Mouse (Mus musculus): ENCODE data around the gene Sem1. TPM values are rescaled to one million over a fixed set of nuclear protein-coding genes. Genes with fewer than 3 reads are reported as not detected.

The Sem1 gene
- 89.3 and 108 TPM in 2 replicates for polyA plus RNA-seq (2011; ENCODE audit: insufficient read length, low read depth, missing spikeins)

DNA sequence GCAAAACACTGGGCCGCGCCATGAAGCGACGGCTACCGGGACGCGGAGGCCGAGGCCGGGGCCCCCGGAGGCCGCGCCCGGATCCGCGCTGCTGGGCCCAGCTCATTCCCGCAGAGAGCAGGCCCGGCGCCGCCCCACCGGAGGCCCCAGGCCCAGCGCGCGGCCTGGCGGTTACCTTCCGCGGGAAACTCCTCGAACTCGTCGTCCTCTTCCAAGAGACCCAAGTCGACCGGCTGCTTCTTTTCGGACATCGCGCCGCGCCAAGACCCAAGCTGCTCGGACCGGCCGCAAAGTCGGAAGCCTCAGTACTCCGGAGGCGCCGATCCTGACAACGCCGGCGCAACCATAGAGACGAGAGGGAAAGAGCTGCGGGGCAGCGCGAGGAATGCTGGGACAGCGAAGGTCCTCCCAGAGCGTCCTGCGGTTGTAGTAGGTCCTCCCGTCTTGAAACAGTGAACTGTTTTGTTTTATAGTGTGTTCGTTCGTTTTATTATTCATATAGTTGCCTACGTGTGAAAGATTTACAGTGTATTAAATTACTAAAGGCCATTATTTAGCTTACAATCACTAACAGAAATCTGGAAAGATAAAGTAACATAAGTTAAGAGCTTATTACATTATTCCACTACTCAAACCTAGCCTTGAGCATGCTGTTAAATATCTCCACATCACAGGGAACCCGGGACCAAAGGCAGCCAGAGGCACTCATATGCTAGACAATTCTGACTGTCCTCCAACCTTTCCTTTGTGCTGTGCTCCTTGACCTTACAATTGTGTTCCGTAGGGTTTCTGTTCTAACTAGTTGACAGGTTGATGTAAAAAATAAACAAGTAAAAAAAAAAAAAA is at the start of gene Sem1:
Gene Sem1 (minus strand): TSS at position 360 of the 846 bp plus-strand sequence.
- H3K4me3 ChIP-seq (ENCODE audit: insufficient read depth, low read length) = peak within 1 kb of the TSS; percentile 99

DNA sequence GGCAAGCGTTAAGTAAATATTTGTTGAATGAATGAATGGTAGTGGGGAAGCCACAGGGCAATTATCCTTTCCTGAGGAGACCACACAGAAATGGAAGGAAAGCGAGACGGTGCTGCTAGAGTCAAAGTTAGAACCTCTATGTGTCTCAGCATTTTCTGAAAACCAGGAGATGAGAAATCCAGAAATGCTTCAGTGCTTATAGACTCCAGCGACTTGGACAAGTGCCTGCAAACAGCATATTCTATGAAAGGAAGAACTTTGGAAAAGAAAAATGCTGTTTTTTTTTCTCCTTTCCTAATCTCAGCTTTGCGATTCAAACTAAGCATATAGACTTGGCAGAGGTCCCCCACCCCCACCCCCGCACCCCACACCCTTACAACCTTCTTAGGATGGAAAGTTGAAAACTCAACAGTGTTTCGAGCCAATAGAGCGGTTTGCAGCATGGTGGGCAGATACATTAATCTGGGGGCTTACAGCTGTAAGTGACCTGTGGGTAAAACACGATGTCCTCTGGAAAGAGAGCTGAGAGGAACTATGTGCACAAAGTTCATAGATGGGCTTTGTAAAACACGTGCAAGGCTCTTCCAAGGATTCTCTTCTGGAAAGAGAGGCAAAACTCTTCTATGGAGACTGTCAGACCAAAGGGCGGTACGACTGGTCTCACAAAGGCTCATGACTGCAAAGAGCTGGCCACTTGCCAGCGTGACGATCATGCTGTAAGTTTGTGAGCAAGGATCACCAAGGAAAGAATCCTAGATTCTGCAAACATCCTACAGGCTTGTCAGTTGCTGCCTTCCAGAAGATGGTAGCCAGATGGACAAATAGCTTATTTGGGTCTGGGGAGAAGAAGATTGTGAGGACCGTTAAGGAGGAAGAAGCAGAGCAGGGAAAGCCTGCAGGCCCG is 44.6 kb upstream of the Sem1 start:
- no peak overlapping the region for H3K4me3 ChIP-seq (ENCODE audit: insufficient read depth, low read length)
- peaks cover 5% of the 10 kb centered on the region; the same call in 1 of the 2 replicates for H3K4me1 ChIP-seq (ENCODE audit: control insufficient read depth, insufficient read depth, low read length)
- TF ChIP-seq POLR2A (IDR thresholded peaks at IDR 0.05; ENCODE audit: low read depth, low read length) = no peak
- TF ChIP-seq CTCF (IDR thresholded peaks at IDR 0.05; ENCODE audit: borderline replicate concordance, insufficient read depth, low read length) = no peak
- H3K27ac ChIP-seq (ENCODE audit: insufficient read depth, low read length) = no peak overlapping the region

More for the DNA sequence above, at the start of gene Sem1:
- no peak for TF ChIP-seq CTCF (IDR thresholded peaks at IDR 0.05; ENCODE audit: borderline replicate concordance, insufficient read depth, low read length)
- TF ChIP-seq POLR2A (IDR thresholded peaks at IDR 0.05; ENCODE audit: low read depth, low read length) = peak; percentile 83
- Histone ChIP-seq H3K27ac (ENCODE audit: insufficient read depth, low read length) (peak within 1 kb of the TSS; percentile 57), H3K4me1 (ENCODE audit: control insufficient read depth, insufficient read depth, low read length) (no peaks in the 10 kb centered on the region)

DNA sequence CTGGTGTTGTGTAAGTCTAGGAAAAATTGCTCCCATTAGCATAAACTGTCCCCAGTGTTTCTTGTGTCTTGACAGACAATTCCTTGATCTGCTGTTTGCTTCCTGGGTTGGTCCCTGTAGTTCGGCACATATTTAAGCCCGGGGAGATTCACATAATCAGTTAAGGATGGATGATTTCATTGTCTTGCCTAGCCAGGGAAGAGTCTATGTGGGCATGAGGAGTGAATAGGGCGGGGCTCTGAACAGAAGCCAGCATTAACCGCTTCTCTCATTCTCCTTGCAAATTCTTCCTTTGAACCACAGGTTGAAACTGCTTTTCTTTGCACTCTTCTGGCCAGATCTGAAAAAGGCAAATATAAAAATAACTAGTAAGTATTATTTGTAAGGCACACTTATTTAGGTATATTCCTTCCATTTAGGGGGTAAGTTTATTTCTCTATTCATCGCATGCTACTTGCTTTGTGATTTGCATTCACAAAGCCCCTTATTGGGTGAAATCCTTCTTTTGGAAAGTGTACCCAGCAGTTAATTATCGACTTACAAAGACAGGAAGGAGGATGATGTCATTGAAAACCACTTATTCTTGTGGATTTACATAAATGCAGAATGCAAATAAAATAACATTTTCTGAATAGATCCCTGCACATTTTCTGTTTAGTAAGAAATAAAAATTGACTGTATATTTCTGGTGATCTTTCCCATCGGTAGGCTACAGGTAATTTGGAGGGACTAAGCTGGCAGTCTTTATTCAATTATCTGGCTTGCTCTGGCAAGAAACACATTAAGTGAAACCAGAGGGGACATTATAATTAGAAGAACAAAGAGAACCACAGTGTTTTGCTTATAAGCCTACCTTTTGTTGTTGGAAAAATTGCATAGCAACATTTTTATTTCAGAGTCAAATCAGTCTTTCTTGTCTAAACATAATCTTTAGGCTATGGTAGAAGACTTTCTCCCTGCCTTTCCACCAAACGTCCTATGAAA is 25.4 kb upstream of the Sem1 start:
- H3K27ac ChIP-seq (ENCODE audit: insufficient read depth, low read length) = no peak overlapping the region
- no peaks in the 10 kb centered on the region for H3K4me1 ChIP-seq (ENCODE audit: control insufficient read depth, insufficient read depth, low read length)
- H3K4me3 ChIP-seq (ENCODE audit: insufficient read depth, low read length) = no peak overlapping the region
- TF ChIP-seq CTCF (IDR thresholded peaks at IDR 0.05; ENCODE audit: borderline replicate concordance, insufficient read depth, low read length) = no peak
- no peak for TF ChIP-seq POLR2A (IDR thresholded peaks at IDR 0.05; ENCODE audit: low read depth, low read length)

GRCm38 (mm10) chr6:6586313-6586712 is 7.8 kb upstream of the Sem1 start:
- Histone ChIP-seq H3K27ac (ENCODE audit: insufficient read depth, low read length) (no peak overlapping the region), H3K4me3 (ENCODE audit: insufficient read depth, low read length) (no peak overlapping the region), H3K4me1 (ENCODE audit: control insufficient read depth, insufficient read depth, low read length) (no peaks in the 10 kb centered on the region)
- TF ChIP-seq CTCF (IDR thresholded peaks at IDR 0.05; ENCODE audit: borderline replicate concordance, insufficient read depth, low read length) = no peak
- no peak for TF ChIP-seq POLR2A (IDR thresholded peaks at IDR 0.05; ENCODE audit: low read depth, low read length)

DNA sequence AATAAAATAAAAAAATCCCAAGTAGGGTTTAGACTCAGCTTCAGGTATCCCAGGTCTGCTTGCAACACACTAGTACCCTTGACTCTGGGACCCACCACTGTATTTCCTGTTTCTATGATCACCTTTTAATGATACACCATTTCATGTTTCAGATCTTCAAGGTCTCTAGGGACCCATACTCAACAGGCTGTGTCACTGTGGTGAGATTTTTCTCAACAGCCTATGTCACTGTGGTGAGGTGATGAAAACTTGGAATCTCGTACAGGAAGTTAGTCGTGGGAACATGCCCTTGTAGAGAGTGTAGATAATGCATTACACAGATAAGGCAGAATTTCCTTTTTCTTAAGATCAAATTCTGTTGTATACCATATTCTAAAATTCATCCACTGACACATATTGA is 3.4 kb upstream of the Sem1 start:
- Histone ChIP-seq H3K4me1 (ENCODE audit: control insufficient read depth, insufficient read depth, low read length) (no peaks in the 10 kb centered on the region), H3K27ac (ENCODE audit: insufficient read depth, low read length) (no peak overlapping the region), H3K4me3 (ENCODE audit: insufficient read depth, low read length) (no peak overlapping the region)
- TF ChIP-seq POLR2A (IDR thresholded peaks at IDR 0.05; ENCODE audit: low read depth, low read length) (no peak), CTCF (IDR thresholded peaks at IDR 0.05; ENCODE audit: borderline replicate concordance, insufficient read depth, low read length) (no peak)

- Histone ChIP-seq H3K27ac (ENCODE audit: insufficient read depth, low read length) (peak overlapping the region; percentile 57), H3K4me1 (ENCODE audit: control insufficient read depth, insufficient read depth, low read length) (no peaks in the 10 kb centered on the region), H3K4me3 (ENCODE audit: insufficient read depth, low read length) (peak overlapping the region; percentile 99)
- TF ChIP-seq CTCF (IDR thresholded peaks at IDR 0.05; ENCODE audit: borderline replicate concordance, insufficient read depth, low read length) (no peak), POLR2A (IDR thresholded peaks at IDR 0.05; ENCODE audit: low read depth, low read length) (no peak)
Measured at GRCm38 (mm10) chr6:6577741-6578284, 650 bp downstream of the Sem1 start.

- Histone ChIP-seq H3K4me3 (ENCODE audit: insufficient read depth, low read length) (peak overlapping the region; percentile 99), H3K27ac (ENCODE audit: insufficient read depth, low read length) (no peak overlapping the region), H3K4me1 (ENCODE audit: control insufficient read depth, insufficient read depth, low read length) (no peaks in the 10 kb centered on the region)
- TF ChIP-seq CTCF (IDR thresholded peaks at IDR 0.05; ENCODE audit: borderline replicate concordance, insufficient read depth, low read length) (no peak), POLR2A (IDR thresholded peaks at IDR 0.05; ENCODE audit: low read depth, low read length) (no peak)
Measured at GRCm38 (mm10) chr6:6577291-6577690, 1.2 kb downstream of the Sem1 start.

GRCm38 (mm10) chr6:6575796-6576195 is 2.7 kb downstream of the Sem1 start:
- no peaks in the 10 kb centered on the region for H3K4me1 ChIP-seq (ENCODE audit: control insufficient read depth, insufficient read depth, low read length)
- no peak overlapping the region for H3K27ac ChIP-seq (ENCODE audit: insufficient read depth, low read length)
- TF ChIP-seq CTCF (IDR thresholded peaks at IDR 0.05; ENCODE audit: borderline replicate concordance, insufficient read depth, low read length) = no peak
- no peak for TF ChIP-seq POLR2A (IDR thresholded peaks at IDR 0.05; ENCODE audit: low read depth, low read length)
- no peak overlapping the region for H3K4me3 ChIP-seq (ENCODE audit: insufficient read depth, low read length)

Data from embryonic fibroblast, embryonic 13.5 days (primary cell).